Mouse (Mus musculus) kidney, postnatal 0 days (tissue): ENCODE data around the gene Chac1. TPM values are rescaled to one million over a fixed set of nuclear protein-coding genes. Genes with fewer than 3 reads are reported as not detected.

Experiments
- ATAC-seq: fragments of 200-750 bp; cut with Nextera tagmentation; replicated peaks from 2 replicates; pipeline ENCODE4 v1.8.0; 2017; ENCODE audit warnings: low read depth, moderate number of reproducible peaks, moderate TSS enrichment, moderate library complexity; ENCODE audit not compliant: low FRiP score
- DNase-seq: peaks from one replicate; pipeline ENCODE4 v3.0.0-alpha.2; 2016; ENCODE audit warnings: low spot score
- H3K27ac ChIP-seq: fragments of 300-500 bp; sonication (generic); 2 replicates; pipeline ENCODE4 v1.5.1; 2014; ENCODE audit warnings: mild to moderate bottlenecking
- H3K27me3 ChIP-seq: fragments of 300-500 bp; sonication (generic); 2 replicates; pipeline ENCODE4 v1.6.1; 2014; ENCODE audit warnings: low read length, mixed read lengths; ENCODE audit not compliant: insufficient read depth
- H3K36me3 ChIP-seq: fragments of 300-500 bp; sonication (generic); 2 replicates; pipeline ENCODE4 v1.6.1; 2014; ENCODE audit warnings: low read length, mixed read lengths; ENCODE audit not compliant: insufficient read depth
- H3K4me1 ChIP-seq: fragments of 300-500 bp; sonication (generic); replicated peaks from 2 replicates; pipeline ENCODE4 v1.6.1; 2014; ENCODE audit warnings: antibody characterized with exemption, low read length, mixed read lengths; ENCODE audit not compliant: insufficient read depth
- H3K4me2 ChIP-seq: fragments of 300-500 bp; sonication (generic); 2 replicates; pipeline ENCODE4 v1.6.1; 2014; ENCODE audit warnings: mild to moderate bottlenecking, low read length, moderate library complexity, mixed read lengths
- H3K4me3 ChIP-seq: fragments of 300-500 bp; sonication (generic); replicated peaks from 2 replicates; pipeline ENCODE4 v1.5.1; 2014; ENCODE audit warnings: low read depth, low read length
- H3K9ac ChIP-seq: fragments of 300-500 bp; sonication (generic); 2 replicates; pipeline ENCODE4 v1.6.1; 2014; ENCODE audit warnings: low read depth, low read length
- H3K9me3 ChIP-seq: fragments of 300-500 bp; sonication (generic); replicated peaks from 2 replicates; pipeline ENCODE4 v1.6.1; 2016; ENCODE audit warnings: low read length, inconsistent platforms, mixed read lengths
- CTCF ChIP-seq: IDR thresholded peaks from 2 replicates; pipeline ENCODE4 v1.5.1; 2016; ENCODE audit warnings: antibody characterized with exemption, low read depth, mild to moderate bottlenecking, moderate library complexity
- WGBS: fragments of 180-500 bp; shearing (Covaris S2); extraction: QIAGEN DNeasy Blood & Tissue Kit; methylation state at CpG from one replicate; pipeline ENCODE4 v1.1.7; 2014; 5-methylcytosine and 5-hydroxymethylcytosine counted together
- polyA plus RNA-seq: library from polyadenylated mRNA; unstranded; fragments of >200 nt; fragmentation: Nextera tagmentation; extraction: Ambion mirVana; gene quantifications from 2 replicates; pipeline ENCODE4 v1.2.1, GENCODE M21; 2015

Chac1 gene
- polyA plus RNA-seq, 1 experiment from 2014 or later, result 0.64 TPM

- Histone ChIP-seq H3K27ac (no peak overlapping the region), H3K9ac (no peak overlapping the region), H3K36me3 (no peaks in the 10 kb centered on the region), H3K4me1 (no peaks in the 10 kb centered on the region), H3K9me3 (no peaks in the 10 kb centered on the region), H3K27me3 (no peaks in the 10 kb centered on the region), H3K4me2 (no peak overlapping the region), H3K4me3 (no peak overlapping the region)
- no peak for ATAC-seq
- no peak for DNase-seq
- WGBS, result 80% methylated on average over 2 of the region's 2 CpGs
- no peak for TF ChIP-seq CTCF
These were observed 8.8 kb downstream of the Chac1 start for GRCm38 (mm10) chr2:119359721-119360291.

- no peaks in the 10 kb centered on the region for H3K9me3 ChIP-seq
- H3K27me3 ChIP-seq, result no peaks in the 10 kb centered on the region
- H3K27ac ChIP-seq, result no peak overlapping the region
- TF ChIP-seq CTCF, result no peak
- no peaks in the 10 kb centered on the region; the same call in 1 of the 2 replicates for H3K36me3 ChIP-seq
- DNase-seq (no peak), ATAC-seq (no peak)
- no peak overlapping the region for H3K4me2 ChIP-seq
- no peak overlapping the region for H3K9ac ChIP-seq
- H3K4me1 ChIP-seq, result no peaks in the 10 kb centered on the region
- no peak overlapping the region for H3K4me3 ChIP-seq
- WGBS, result 80% methylated on average over 3 of the region's 3 CpGs
These were observed 13.9 kb downstream of the Chac1 start for GRCm38 (mm10) chr2:119364969-119365368.

GRCm38 (mm10) chr2:119367346-119367745, 16.3 kb downstream of the Chac1 start:
- Histone ChIP-seq H3K4me3 (no peak overlapping the region), H3K4me1 (no peaks in the 10 kb centered on the region), H3K27ac (no peak overlapping the region), H3K27me3 (no peaks in the 10 kb centered on the region), H3K9me3 (no peaks in the 10 kb centered on the region), H3K9ac (no peak overlapping the region), H3K4me2 (no peak overlapping the region), H3K36me3 (peaks cover 16% of the 10 kb centered on the region)
- no peak for DNase-seq
- no peak for ATAC-seq
- WGBS, result 76% methylated on average over 3 of the region's 3 CpGs
- no peak for TF ChIP-seq CTCF

- TF ChIP-seq CTCF, result no peak
- Histone ChIP-seq H3K4me3 (no peak overlapping the region), H3K27me3 (no peaks in the 10 kb centered on the region), H3K9me3 (no peaks in the 10 kb centered on the region), H3K9ac (no peak overlapping the region), H3K4me2 (no peak overlapping the region), H3K36me3 (peaks cover 31% of the 10 kb centered on the region), H3K4me1 (no peaks in the 10 kb centered on the region), H3K27ac (no peak overlapping the region)
- 92% methylated on average over 10 of the region's 10 CpGs for WGBS
- no peak for DNase-seq
- ATAC-seq, result no peak
These were observed 19.1 kb downstream of the Chac1 start for GRCm38 (mm10) chr2:119370116-119370515.

- Histone ChIP-seq H3K9ac (no peak overlapping the region), H3K4me2 (no peak overlapping the region), H3K4me1 (no peaks in the 10 kb centered on the region), H3K4me3 (no peak overlapping the region), H3K27ac (peak overlapping the region; percentile 66; the same call in 1 of the 2 replicates), H3K27me3 (no peaks in the 10 kb centered on the region), H3K9me3 (no peaks in the 10 kb centered on the region), H3K36me3 (peaks cover 68% of the 10 kb centered on the region)
- DNase-seq (peak; percentile 12), ATAC-seq (no peak)
- no peak for TF ChIP-seq CTCF
- 69% methylated on average over 9 of the region's 9 CpGs for WGBS
These were observed 26.3 kb downstream of the Chac1 start for GRCm38 (mm10) chr2:119377286-119377685.

- Histone ChIP-seq H3K4me1 (no peaks in the 10 kb centered on the region), H3K27ac (peak overlapping the region; percentile 66; the same call in 1 of the 2 replicates), H3K4me2 (no peak overlapping the region), H3K27me3 (no peaks in the 10 kb centered on the region), H3K9me3 (no peaks in the 10 kb centered on the region), H3K36me3 (peaks cover 69% of the 10 kb centered on the region), H3K9ac (no peak overlapping the region), H3K4me3 (no peak overlapping the region)
- DNase-seq (no peak), ATAC-seq (no peak)
- no peak for TF ChIP-seq CTCF
- WGBS, result 70% methylated on average over 3 of the region's 3 CpGs
These were observed 26.8 kb downstream of the Chac1 start for GRCm38 (mm10) chr2:119377826-119378225.

GRCm38 (mm10) chr2:119379455-119379854, 28.4 kb downstream of the Chac1 start:
- Histone ChIP-seq H3K36me3 (peaks cover 68% of the 10 kb centered on the region), H3K9ac (no peak overlapping the region), H3K4me1 (no peaks in the 10 kb centered on the region), H3K27ac (no peak overlapping the region), H3K4me3 (no peak overlapping the region), H3K4me2 (no peak overlapping the region), H3K9me3 (no peaks in the 10 kb centered on the region), H3K27me3 (no peaks in the 10 kb centered on the region)
- ATAC-seq (no peak), DNase-seq (no peak)
- 88% methylated on average over 3 of the region's 3 CpGs for WGBS
- no peak for TF ChIP-seq CTCF
